Mouse (Mus musculus) gastrocnemius, adult 2 months (tissue): ENCODE results near the gene Fam241b. TPM values are rescaled to one million over a fixed set of nuclear protein-coding genes. Genes with fewer than 3 reads are reported as not detected.

Source experiments
- DNase-seq: peaks from one replicate; pipeline ENCODE4 v3.0.0; 2022
- H3K27ac ChIP-seq: fragments of 200-600 bp; 2 replicates; pipeline ENCODE4 v1.8.1; 2022; ENCODE audit warnings: mild to moderate bottlenecking
- H3K4me3 ChIP-seq: fragments of 200-600 bp; 2 replicates; pipeline ENCODE4 v1.8.1; 2022; ENCODE audit warnings: mild to moderate bottlenecking, moderate library complexity
- CTCF ChIP-seq: fragments of 200-600 bp; IDR thresholded peaks from 2 replicates; pipeline ENCODE4 v1.8.1; 2022; ENCODE audit warnings: antibody characterized with exemption, mild to moderate bottlenecking, moderate library complexity
- intact Hi-C: fragments of 180-260 bp; cut with DNase I; formaldehyde crosslinking; loops from one replicate; pipeline ENCODE4 v1.15.1; 2025
- total RNA-seq, 2 experiments: library from RNA; stranded (reverse); gene quantifications; 2 replicates each; pipeline ENCODE4 v1.2.3; 2021

The Fam241b gene
- total RNA-seq, 2 experiments from 2014 or later: 0.99 to 1.2 TPM

GRCm38 (mm10) chr10:62058508-62059375 is 85.0 kb downstream of the Fam241b start:
- intact Hi-C loops: no loop called here
- no peak for DNase-seq
- no peak overlapping the region for H3K4me3 ChIP-seq
- no peak for TF ChIP-seq CTCF
- no peak overlapping the region for H3K27ac ChIP-seq

Other genes starting within 250 kb of the Fam241b start
- 1 to 10 TPM in 1 of 2 experiments, under 1 TPM in 1; 0.94 to 1.4 TPM for gene Col13a1, start 164.8 kb downstream of the Fam241b start, total RNA-seq
- not detected for gene Neurog3, start 10.8 kb downstream of the Fam241b start, total RNA-seq
- 1 to 10 TPM; 3.5 to 6.0 TPM for gene Tspan15, start 87.3 kb upstream of the Fam241b start, total RNA-seq
- gene Tacr2, start 108.5 kb upstream of the Fam241b start, total RNA-seq: not detected
- gene Hk1, start 236.0 kb upstream of the Fam241b start, total RNA-seq: 1 to 10 TPM; 6.2 to 8.7 TPM